Mouse (Mus musculus) liver, embryonic 11.5 days (tissue): ENCODE data around the gene Tmem131. TPM values are rescaled to one million over a fixed set of nuclear protein-coding genes. Genes with fewer than 3 reads are reported as not detected.

ENCODE experiments used
- ATAC-seq: fragments of 200-750 bp; cut with Nextera tagmentation; replicated peaks from 2 replicates; pipeline ENCODE4 v1.8.0; 2017; ENCODE audit warnings: moderate number of reproducible peaks, mild to moderate bottlenecking, moderate TSS enrichment, moderate library complexity; ENCODE audit not compliant: low FRiP score
- DNase-seq: peaks from one replicate; pipeline ENCODE4 v3.0.0-alpha.2; 2017; ENCODE audit warnings: low spot score
- H3K27ac ChIP-seq: fragments of 300-500 bp; sonication (generic); 2 replicates; pipeline ENCODE4 v1.5.1; 2014; ENCODE audit warnings: mild to moderate bottlenecking, low read depth, low read length, control low read depth
- H3K27me3 ChIP-seq: fragments of 300-500 bp; sonication (generic); replicated peaks from 2 replicates; pipeline ENCODE4 v1.6.1; 2014; ENCODE audit warnings: low read length, mixed read lengths; ENCODE audit not compliant: control insufficient read depth, insufficient read depth
- H3K36me3 ChIP-seq: fragments of 300-500 bp; sonication (generic); 2 replicates; pipeline ENCODE4 v1.6.1; 2014; ENCODE audit warnings: mild to moderate bottlenecking, low read length, moderate library complexity, mixed read lengths; ENCODE audit not compliant: control insufficient read depth, insufficient read depth
- H3K4me1 ChIP-seq: fragments of 300-500 bp; sonication (generic); replicated peaks from 2 replicates; pipeline ENCODE4 v1.6.1; 2014; ENCODE audit warnings: low read length, mixed read lengths; ENCODE audit not compliant: control insufficient read depth, insufficient read depth
- H3K4me2 ChIP-seq: fragments of 300-500 bp; sonication (generic); 2 replicates; pipeline ENCODE4 v1.6.1; 2014; ENCODE audit warnings: mild to moderate bottlenecking, control low read depth, moderate library complexity
- H3K4me3 ChIP-seq: fragments of 300-500 bp; sonication (generic); 2 replicates; pipeline ENCODE4 v1.5.1; 2014; ENCODE audit warnings: low read depth, low read length, control low read depth
- H3K9ac ChIP-seq: fragments of 300-500 bp; sonication (generic); 2 replicates; pipeline ENCODE4 v1.6.1; 2014; ENCODE audit warnings: low read depth, low read length, control low read depth
- H3K9me3 ChIP-seq: fragments of 300-500 bp; sonication (generic); 2 replicates; pipeline ENCODE4 v1.6.1; 2016; ENCODE audit warnings: low read length, inconsistent platforms, mixed read lengths; ENCODE audit not compliant: control insufficient read depth
- WGBS: fragments of 180-500 bp; shearing (Covaris S2); extraction: QIAGEN DNeasy Blood & Tissue Kit; methylation state at CpG from one replicate; pipeline ENCODE4 v1.1.7; 2014; 5-methylcytosine and 5-hydroxymethylcytosine counted together
- polyA plus RNA-seq: library from polyadenylated mRNA; unstranded; fragments of >200 nt; fragmentation: Nextera tagmentation; extraction: Ambion mirVana; gene quantifications from 2 replicates; pipeline ENCODE4 v1.2.1, GENCODE M21; 2014

Tmem131 gene
- polyA plus RNA-seq, 1 experiment from 2014 or later: 19.1 TPM

DNA sequence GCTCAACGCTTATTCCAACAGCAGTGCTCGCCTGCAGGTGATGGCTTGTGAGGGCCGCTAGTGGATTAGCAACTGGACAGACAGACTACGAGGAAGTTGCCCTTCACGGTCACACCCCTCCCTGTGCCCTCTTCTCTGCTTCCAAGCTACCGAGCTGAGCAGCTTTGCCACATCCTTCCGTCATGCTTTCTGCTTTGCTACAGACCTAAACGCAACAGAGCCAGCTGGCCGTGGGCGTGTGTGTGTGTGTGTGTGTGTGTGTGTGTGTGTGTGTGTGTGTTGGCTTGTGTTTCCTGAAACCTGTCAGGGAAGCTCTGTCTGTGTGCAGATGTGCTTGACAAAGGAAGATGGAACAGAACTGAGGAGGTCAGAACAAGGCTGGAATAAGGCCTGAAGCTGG lies 146.0 kb downstream of the Tmem131 start:
- Histone ChIP-seq H3K4me2 (no peak overlapping the region), H3K4me3 (no peak overlapping the region), H3K27ac (no peak overlapping the region), H3K4me1 (no peaks in the 10 kb centered on the region), H3K9ac (no peak overlapping the region), H3K36me3 (peaks cover 59% of the 10 kb centered on the region), H3K9me3 (no peaks in the 10 kb centered on the region), H3K27me3 (no peaks in the 10 kb centered on the region)
- ATAC-seq (no peak), DNase-seq (no peak)
- 78% methylated on average over 10 of the region's 10 CpGs for WGBS

DNA sequence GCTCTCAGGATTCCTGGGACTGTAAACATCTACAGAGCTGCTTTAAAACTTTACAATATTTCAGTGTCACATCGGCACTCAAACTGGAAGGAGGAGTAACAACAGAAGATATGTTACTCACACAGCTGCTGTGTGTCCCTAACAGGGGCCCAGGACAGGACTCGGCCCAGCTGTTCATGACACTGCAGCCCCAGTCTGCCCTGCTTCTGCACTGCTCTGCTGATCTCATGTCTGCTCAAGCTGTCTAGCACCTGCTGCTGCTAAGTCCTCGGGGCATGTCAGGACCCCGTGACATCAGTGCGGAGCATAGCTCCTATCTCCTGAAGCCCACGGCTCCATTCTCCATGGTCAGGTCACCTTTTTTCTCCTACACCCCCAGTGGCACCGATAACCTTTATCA lies 146.8 kb downstream of the Tmem131 start:
- ATAC-seq (no peak), DNase-seq (no peak)
- Histone ChIP-seq H3K4me1 (no peaks in the 10 kb centered on the region), H3K27ac (no peak overlapping the region), H3K36me3 (peaks cover 57% of the 10 kb centered on the region), H3K9ac (no peak overlapping the region), H3K27me3 (no peaks in the 10 kb centered on the region), H3K4me3 (no peak overlapping the region), H3K4me2 (no peak overlapping the region), H3K9me3 (no peaks in the 10 kb centered on the region)
- WGBS: 92% methylated on average over 7 of the region's 7 CpGs

DNA sequence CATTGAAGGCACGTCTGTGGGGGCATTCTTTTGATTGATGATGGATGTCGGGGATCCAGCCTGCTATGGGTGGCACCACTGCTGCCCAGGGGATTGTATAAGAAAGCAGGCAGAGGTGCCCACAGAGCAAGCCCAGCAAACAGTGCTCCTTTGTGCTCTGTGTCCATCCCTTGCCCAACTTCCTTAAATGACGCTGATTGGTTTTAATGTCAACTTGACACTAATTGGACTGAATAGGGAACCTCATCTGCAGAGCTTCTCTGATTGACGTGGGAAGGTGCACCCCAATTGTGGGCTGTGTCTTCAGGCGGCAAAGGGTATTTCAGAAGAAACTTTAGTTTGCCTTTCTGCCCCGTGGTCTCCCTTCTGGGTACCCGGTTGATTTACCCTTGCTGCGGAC lies 154.1 kb downstream of the Tmem131 start:
- H3K36me3 ChIP-seq: peaks cover 17% of the 10 kb centered on the region; the same call in 1 of the 2 replicates
- no peak overlapping the region for H3K27ac ChIP-seq
- DNase-seq (no peak), ATAC-seq (no peak)
- no peak overlapping the region for H3K4me2 ChIP-seq
- no peak overlapping the region for H3K4me3 ChIP-seq
- WGBS: 79% methylated on average over 8 of the region's 8 CpGs
- 0 out of 2 replicates have a peak, but pooled peaks cover 5% of the 10 kb centered on the region for H3K4me1 ChIP-seq
- no peak overlapping the region for H3K9ac ChIP-seq
- H3K27me3 ChIP-seq: no peaks in the 10 kb centered on the region
- no peaks in the 10 kb centered on the region for H3K9me3 ChIP-seq

DNA sequence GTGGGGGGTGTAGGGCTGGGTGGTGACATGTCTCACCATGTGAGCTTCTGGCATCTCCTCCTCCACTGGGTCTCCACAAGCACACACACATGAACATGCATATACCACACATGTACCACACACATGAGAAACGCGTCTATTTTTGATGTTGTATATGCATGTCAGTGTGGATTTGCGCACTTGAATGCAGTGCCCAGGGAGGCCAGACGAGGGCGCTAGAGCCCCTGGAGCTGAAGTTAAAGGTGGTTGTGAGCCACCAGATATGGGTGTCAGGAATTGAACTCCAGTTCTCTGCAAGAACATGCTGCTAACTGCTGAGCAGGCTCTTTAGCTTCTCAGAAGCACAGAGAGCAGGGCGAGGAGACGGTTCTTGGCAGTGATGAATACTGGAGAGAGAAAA lies 157.1 kb downstream of the Tmem131 start:
- WGBS: 90% methylated on average over 7 of the region's 7 CpGs
- Histone ChIP-seq H3K4me3 (no peak overlapping the region), H3K36me3 (no peaks in the 10 kb centered on the region; the same call in 1 of the 2 replicates), H3K27ac (no peak overlapping the region), H3K9me3 (no peaks in the 10 kb centered on the region), H3K4me1 (0 out of 2 replicates have a peak, but pooled peaks cover 5% of the 10 kb centered on the region), H3K9ac (no peak overlapping the region), H3K27me3 (no peaks in the 10 kb centered on the region), H3K4me2 (no peak overlapping the region)
- ATAC-seq: no peak
- DNase-seq: no peak

DNA sequence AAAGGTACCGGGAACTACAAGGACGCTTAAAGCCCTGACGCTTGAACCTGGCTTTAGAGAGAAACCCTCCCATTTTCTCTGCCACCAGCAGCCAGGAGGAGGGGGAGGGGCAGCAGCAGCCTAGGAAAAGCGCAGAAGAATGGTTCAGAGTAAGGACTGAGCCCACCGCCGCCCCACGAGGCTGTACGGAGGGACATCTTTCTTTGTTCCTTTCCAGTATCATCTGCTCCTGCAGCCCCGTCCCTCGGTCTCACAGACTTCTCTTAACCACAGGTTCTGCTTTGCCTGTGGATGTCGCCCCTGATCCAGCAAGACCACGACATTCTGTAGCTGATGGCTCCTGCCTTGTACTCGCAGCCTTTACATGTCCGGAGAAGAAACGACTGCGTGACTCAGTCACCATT lies 158.2 kb downstream of the Tmem131 start:
- H3K36me3 ChIP-seq: no peaks in the 10 kb centered on the region
- no peaks in the 10 kb centered on the region for H3K9me3 ChIP-seq
- peak overlapping the region; percentile 26; the same call in 1 of the 2 replicates for H3K9ac ChIP-seq
- 4% methylated on average over 16 of the region's 16 CpGs for WGBS
- DNase-seq (peak; percentile 52), ATAC-seq (no peak)
- H3K27me3 ChIP-seq: 0 out of 2 replicates have a peak, but pooled peaks cover 2% of the 10 kb centered on the region
- H3K4me3 ChIP-seq: peak overlapping the region; percentile 50
- peak overlapping the region; percentile 92 for H3K4me2 ChIP-seq
- 0 out of 2 replicates have a peak, but pooled peaks cover 5% of the 10 kb centered on the region for H3K4me1 ChIP-seq
- H3K27ac ChIP-seq: no peak overlapping the region

DNA sequence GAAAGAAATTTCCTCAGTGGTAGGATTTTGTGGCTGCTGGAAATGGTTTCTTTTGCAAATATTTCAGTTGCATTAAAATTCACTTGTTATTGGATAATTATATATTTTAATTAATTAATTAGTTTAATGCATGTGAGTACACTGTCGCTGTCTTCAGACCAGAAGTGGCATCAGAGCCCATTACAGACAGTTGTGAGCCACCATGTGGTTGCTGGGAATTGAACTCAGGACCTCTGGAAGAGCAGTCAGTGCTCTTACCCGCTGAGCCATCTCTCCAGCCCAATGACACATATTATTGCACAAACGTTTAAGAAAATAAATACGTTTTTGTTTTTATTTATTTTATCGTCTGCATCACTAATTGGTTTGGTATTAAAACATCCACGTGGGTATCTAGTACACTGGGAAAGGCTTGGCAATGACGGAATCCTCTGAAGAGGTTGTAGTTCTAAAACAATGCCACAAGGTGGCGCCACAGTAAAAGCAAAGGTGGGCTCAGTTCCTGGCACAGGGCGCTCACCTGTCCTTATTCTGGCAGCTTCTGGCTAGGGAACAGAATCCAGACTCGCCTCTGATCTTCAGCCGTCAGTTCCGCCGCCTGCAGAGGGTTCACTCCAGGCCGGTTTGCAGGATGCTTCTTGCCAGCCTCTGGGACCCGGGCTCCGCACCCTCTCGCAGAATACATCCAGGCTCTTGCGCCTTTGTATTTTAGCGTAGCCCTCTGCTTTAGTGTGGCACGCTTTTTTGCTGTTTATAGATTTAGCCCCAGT lies 158.9 kb downstream of the Tmem131 start:
- ATAC-seq (0 out of 2 replicates have a peak, but pooled peaks have one; percentile 44), DNase-seq (peak; percentile 78)
- Histone ChIP-seq H3K4me3 (peak overlapping the region; percentile 50), H3K9ac (peak overlapping the region; percentile 26; the same call in 1 of the 2 replicates), H3K9me3 (no peaks in the 10 kb centered on the region), H3K27me3 (0 out of 2 replicates have a peak, but pooled peaks cover 3% of the 10 kb centered on the region), H3K4me1 (0 out of 2 replicates have a peak, but pooled peaks cover 5% of the 10 kb centered on the region), H3K36me3 (no peaks in the 10 kb centered on the region), H3K4me2 (peak overlapping the region; percentile 92), H3K27ac (no peak overlapping the region)
- WGBS: 5% methylated on average over 20 of the region's 20 CpGs

DNA sequence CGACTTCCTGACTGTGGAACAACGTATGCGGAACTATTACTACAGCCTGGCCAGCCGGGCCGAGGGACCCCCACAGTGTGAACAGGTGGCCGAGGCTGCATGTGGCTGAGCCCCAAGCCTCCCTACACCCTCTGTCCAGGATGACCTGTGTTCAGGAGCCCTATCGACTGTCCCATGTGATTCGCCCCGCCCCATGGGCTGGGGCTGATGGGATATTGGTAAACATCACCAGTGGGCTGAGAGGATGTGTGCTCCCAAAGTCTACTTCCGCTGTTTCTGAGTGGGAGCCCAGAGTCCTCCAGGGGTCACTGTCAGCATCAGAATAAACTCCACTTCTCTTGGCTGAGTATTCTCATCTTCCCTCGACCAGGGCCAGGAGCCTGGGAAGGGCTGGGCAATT lies 161.0 kb downstream of the Tmem131 start:
- 77% methylated on average over 11 of the region's 11 CpGs for WGBS
- no peaks in the 10 kb centered on the region for H3K36me3 ChIP-seq
- no peak for DNase-seq
- no peak overlapping the region for H3K9ac ChIP-seq
- no peak overlapping the region for H3K27ac ChIP-seq
- ATAC-seq: no peak
- 0 out of 2 replicates have a peak, but pooled peaks cover 5% of the 10 kb centered on the region for H3K4me1 ChIP-seq
- H3K4me3 ChIP-seq: no peak overlapping the region
- H3K27me3 ChIP-seq: 0 out of 2 replicates have a peak, but pooled peaks cover 3% of the 10 kb centered on the region
- H3K4me2 ChIP-seq: no peak overlapping the region
- no peaks in the 10 kb centered on the region for H3K9me3 ChIP-seq

DNA sequence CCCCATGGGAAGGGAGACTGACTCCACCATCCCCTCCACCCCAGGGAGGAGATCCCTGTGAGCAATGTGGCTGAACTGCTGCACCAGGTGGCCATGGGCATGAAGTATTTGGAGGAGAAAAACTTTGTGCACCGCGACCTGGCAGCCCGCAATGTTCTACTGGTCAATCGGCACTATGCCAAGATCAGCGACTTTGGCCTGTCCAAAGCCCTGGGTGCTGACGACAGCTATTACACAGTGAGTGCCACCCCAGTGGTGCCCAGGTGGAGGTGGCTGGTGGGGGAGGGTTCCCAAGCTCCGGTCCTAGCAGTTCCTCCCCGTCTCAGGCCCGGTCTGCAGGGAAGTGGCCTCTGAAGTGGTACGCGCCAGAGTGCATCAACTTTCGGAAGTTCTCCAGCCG lies 162.7 kb downstream of the Tmem131 start:
- H3K4me3 ChIP-seq: no peak overlapping the region
- H3K27ac ChIP-seq: no peak overlapping the region
- H3K9ac ChIP-seq: no peak overlapping the region
- H3K4me2 ChIP-seq: no peak overlapping the region
- H3K27me3 ChIP-seq: 0 out of 2 replicates have a peak, but pooled peaks cover 3% of the 10 kb centered on the region
- H3K9me3 ChIP-seq: no peaks in the 10 kb centered on the region
- ATAC-seq: no peak
- H3K4me1 ChIP-seq: 0 out of 2 replicates have a peak, but pooled peaks cover 5% of the 10 kb centered on the region
- DNase-seq: no peak
- no peaks in the 10 kb centered on the region for H3K36me3 ChIP-seq
- 89% methylated on average over 13 of the region's 13 CpGs for WGBS
